Mouse (Mus musculus): ENCODE data around the gene Slmap. TPM values are rescaled to one million over a fixed set of nuclear protein-coding genes. Genes with fewer than 3 reads are reported as not detected.
"Not testable (repeated sequence)": the region's sequence is repeated elsewhere in the genome, so short reads cannot be mapped to it uniquely, and the experiment has no call there.

The Slmap gene
- polyA plus RNA-seq, 1 experiment from 2014 or later = 13.4 TPM

GRCm38 (mm10) chr14:26530350-26530749 is 4.4 kb downstream of the Slmap start:
- Histone ChIP-seq H3K4me3 (replicated peaks) (no peak overlapping the region), H3K4me2 (peak overlapping the region; percentile 19; the same call in 1 of the 2 replicates), H3K9ac (replicated peaks) (no peak overlapping the region), H3K27ac (replicated peaks) (no peak overlapping the region), H3K27me3 (replicated peaks) (no peaks in the 10 kb centered on the region), H3K4me1 (peaks cover 54% of the 10 kb centered on the region), H3K9me3 (replicated peaks) (no peaks in the 10 kb centered on the region), H3K36me3 (no peaks in the 10 kb centered on the region)
- WGBS = 64% methylated on average over 7 of the region's 7 CpGs
- no peak for ATAC-seq (ENCODE audit: low FRiP score)

- H3K27ac ChIP-seq (replicated peaks) = no peak overlapping the region
- H3K9ac ChIP-seq (replicated peaks) = no peak overlapping the region
- H3K4me1 ChIP-seq = peaks cover 46% of the 10 kb centered on the region
- H3K27me3 ChIP-seq (replicated peaks) = no peaks in the 10 kb centered on the region
- no peaks in the 10 kb centered on the region for H3K9me3 ChIP-seq (replicated peaks)
- no peaks in the 10 kb centered on the region for H3K36me3 ChIP-seq
- no peak for ATAC-seq (ENCODE audit: low FRiP score)
- 82% methylated on average over 2 of the region's 2 CpGs for WGBS
- no peak overlapping the region for H3K4me2 ChIP-seq
- no peak overlapping the region for H3K4me3 ChIP-seq (replicated peaks)
Measured at GRCm38 (mm10) chr14:26528296-26528695, 6.4 kb downstream of the Slmap start.

- no peaks in the 10 kb centered on the region for H3K36me3 ChIP-seq
Measured at GRCm38 (mm10) chr14:26525955-26526354, 8.8 kb downstream of the Slmap start.

GRCm38 (mm10) chr14:26523082-26523481 is 11.6 kb downstream of the Slmap start:
- peaks cover 5% of the 10 kb centered on the region; the same call in 1 of the 2 replicates for H3K4me1 ChIP-seq
- ATAC-seq (ENCODE audit: low FRiP score) = no peak
- H3K27me3 ChIP-seq (replicated peaks) = no peaks in the 10 kb centered on the region
- H3K27ac ChIP-seq (replicated peaks) = no peak overlapping the region
- 74% methylated on average over 2 of the region's 2 CpGs for WGBS
- no peak overlapping the region for H3K4me2 ChIP-seq
- H3K4me3 ChIP-seq (replicated peaks) = no peak overlapping the region
- H3K36me3 ChIP-seq = no peaks in the 10 kb centered on the region; the same call in 1 of the 2 replicates
- no peak overlapping the region for H3K9ac ChIP-seq (replicated peaks)
- H3K9me3 ChIP-seq (replicated peaks) = no peaks in the 10 kb centered on the region

More at GRCm38 (mm10) chr14:26525955-26526354, 8.8 kb downstream of the Slmap start:
- Histone ChIP-seq H3K27me3 (replicated peaks) (no peaks in the 10 kb centered on the region), H3K9me3 (replicated peaks) (no peaks in the 10 kb centered on the region), H3K27ac (replicated peaks) (no peak overlapping the region), H3K4me1 (peaks cover 29% of the 10 kb centered on the region), H3K4me2 (no peak overlapping the region), H3K9ac (replicated peaks) (no peak overlapping the region), H3K4me3 (replicated peaks) (no peak overlapping the region)
- 39% methylated on average over 3 of the region's 3 CpGs for WGBS
- ATAC-seq (ENCODE audit: low FRiP score) = no peak

GRCm38 (mm10) chr14:26519831-26520230 is 14.9 kb downstream of the Slmap start:
- no peak overlapping the region for H3K4me3 ChIP-seq (replicated peaks)
- no peak overlapping the region for H3K9ac ChIP-seq (replicated peaks)
- no peak for ATAC-seq (ENCODE audit: low FRiP score)
- H3K4me1 ChIP-seq = no peaks in the 10 kb centered on the region
- H3K4me2 ChIP-seq = no peak overlapping the region
- no peaks in the 10 kb centered on the region; the same call in 1 of the 2 replicates for H3K36me3 ChIP-seq
- H3K9me3 ChIP-seq (replicated peaks) = no peaks in the 10 kb centered on the region
- 94% methylated on average over 4 of the region's 4 CpGs for WGBS
- H3K27me3 ChIP-seq (replicated peaks) = no peaks in the 10 kb centered on the region
- no peak overlapping the region for H3K27ac ChIP-seq (replicated peaks)

- ATAC-seq (ENCODE audit: low FRiP score) = no peak
- H3K4me2 ChIP-seq = no peak overlapping the region
- H3K4me3 ChIP-seq (replicated peaks) = no peak overlapping the region
- H3K9me3 ChIP-seq (replicated peaks) = no peaks in the 10 kb centered on the region
- H3K27me3 ChIP-seq (replicated peaks) = no peaks in the 10 kb centered on the region
- no peak overlapping the region for H3K9ac ChIP-seq (replicated peaks)
- WGBS = 88% methylated on average over 4 of the region's 4 CpGs
- no peaks in the 10 kb centered on the region; the same call in 1 of the 2 replicates for H3K36me3 ChIP-seq
- H3K4me1 ChIP-seq = peaks cover 2% of the 10 kb centered on the region; the same call in 1 of the 2 replicates
- no peak overlapping the region for H3K27ac ChIP-seq (replicated peaks)
Measured at GRCm38 (mm10) chr14:26517843-26518242, 16.9 kb downstream of the Slmap start.

GRCm38 (mm10) chr14:26516232-26516631 is 18.5 kb downstream of the Slmap start:
- H3K4me1 ChIP-seq; H3K36me3 ChIP-seq; H3K4me2 ChIP-seq; H3K27ac ChIP-seq (replicated peaks); H3K9ac ChIP-seq (replicated peaks); H3K27me3 ChIP-seq (replicated peaks); ATAC-seq (ENCODE audit: low FRiP score); H3K9me3 ChIP-seq (replicated peaks); H3K4me3 ChIP-seq (replicated peaks): not testable (repeated sequence)
- 78% methylated on average over 2 of the region's 2 CpGs for WGBS

GRCm38 (mm10) chr14:26515802-26516201 is 18.9 kb downstream of the Slmap start:
- 84% methylated on average over 9 of the region's 9 CpGs for WGBS
- Histone ChIP-seq H3K4me2 (no peak overlapping the region), H3K4me3 (replicated peaks) (no peak overlapping the region), H3K9ac (replicated peaks) (no peak overlapping the region), H3K36me3 (no peaks in the 10 kb centered on the region; the same call in 1 of the 2 replicates), H3K9me3 (replicated peaks) (no peaks in the 10 kb centered on the region), H3K4me1 (peaks cover 2% of the 10 kb centered on the region; the same call in 1 of the 2 replicates), H3K27me3 (replicated peaks) (no peaks in the 10 kb centered on the region), H3K27ac (replicated peaks) (no peak overlapping the region)
- ATAC-seq (ENCODE audit: low FRiP score) = no peak

GRCm38 (mm10) chr14:26510545-26510944 is 24.2 kb downstream of the Slmap start:
- Histone ChIP-seq H3K9ac (replicated peaks) (no peak overlapping the region), H3K4me1 (peaks cover 2% of the 10 kb centered on the region; the same call in 1 of the 2 replicates), H3K9me3 (replicated peaks) (no peaks in the 10 kb centered on the region), H3K27me3 (replicated peaks) (no peaks in the 10 kb centered on the region), H3K4me3 (replicated peaks) (no peak overlapping the region), H3K4me2 (no peak overlapping the region), H3K27ac (replicated peaks) (no peak overlapping the region), H3K36me3 (no peaks in the 10 kb centered on the region)
- 84% methylated on average over 2 of the region's 2 CpGs for WGBS
- no peak for ATAC-seq (ENCODE audit: low FRiP score)

GRCm38 (mm10) chr14:26508150-26508549 is 26.6 kb downstream of the Slmap start:
- no peak for ATAC-seq (ENCODE audit: low FRiP score)
- WGBS = 91% methylated on average over 6 of the region's 6 CpGs
- Histone ChIP-seq H3K4me2 (no peak overlapping the region), H3K27me3 (replicated peaks) (no peaks in the 10 kb centered on the region), H3K9ac (replicated peaks) (no peak overlapping the region), H3K4me3 (replicated peaks) (no peak overlapping the region), H3K9me3 (replicated peaks) (no peaks in the 10 kb centered on the region), H3K36me3 (no peaks in the 10 kb centered on the region), H3K27ac (replicated peaks) (no peak overlapping the region), H3K4me1 (no peaks in the 10 kb centered on the region)

- WGBS = 87% methylated on average over 4 of the region's 4 CpGs
- ATAC-seq (ENCODE audit: low FRiP score) = no peak
- no peaks in the 10 kb centered on the region for H3K36me3 ChIP-seq
Measured at GRCm38 (mm10) chr14:26507361-26507760, 27.4 kb downstream of the Slmap start.

GRCm38 (mm10) chr14:26504541-26504940 is 30.2 kb downstream of the Slmap start:
- 95% methylated on average over 4 of the region's 4 CpGs for WGBS
- Histone ChIP-seq H3K36me3 (no peaks in the 10 kb centered on the region), H3K27ac (replicated peaks) (no peak overlapping the region), H3K27me3 (replicated peaks) (no peaks in the 10 kb centered on the region), H3K4me1 (no peaks in the 10 kb centered on the region), H3K9ac (replicated peaks) (no peak overlapping the region), H3K9me3 (replicated peaks) (no peaks in the 10 kb centered on the region), H3K4me2 (no peak overlapping the region), H3K4me3 (replicated peaks) (no peak overlapping the region)
- no peak for ATAC-seq (ENCODE audit: low FRiP score)

More at GRCm38 (mm10) chr14:26507361-26507760, 27.4 kb downstream of the Slmap start:
- Histone ChIP-seq H3K4me2 (no peak overlapping the region), H3K4me1 (no peaks in the 10 kb centered on the region), H3K9me3 (replicated peaks) (no peaks in the 10 kb centered on the region), H3K27me3 (replicated peaks) (no peaks in the 10 kb centered on the region), H3K27ac (replicated peaks) (no peak overlapping the region), H3K9ac (replicated peaks) (no peak overlapping the region), H3K4me3 (replicated peaks) (no peak overlapping the region)

All from neural tube, embryonic 15.5 days (tissue).